Mouse (Mus musculus) hindbrain, embryonic 13.5 days (tissue): Measurements from ENCODE around the gene Ethe1. TPM values are rescaled to one million over a fixed set of nuclear protein-coding genes. Genes with fewer than 3 reads are reported as not detected.

ENCODE experiments used
- ATAC-seq: fragments of 200-750 bp; cut with Nextera tagmentation; 2 replicates; pipeline ENCODE4 v1.8.0; 2017; ENCODE audit warnings: moderate TSS enrichment; ENCODE audit not compliant: low FRiP score
- H3K27ac ChIP-seq: fragments of 300-500 bp; sonication (generic); 2 replicates; pipeline ENCODE4 v1.5.1; 2015; ENCODE audit warnings: inconsistent platforms, mild to moderate bottlenecking, moderate library complexity
- H3K27me3 ChIP-seq: fragments of 300-500 bp; sonication (generic); 2 replicates; pipeline ENCODE4 v1.6.1; 2015; ENCODE audit warnings: mild to moderate bottlenecking, inconsistent platforms
- H3K36me3 ChIP-seq: fragments of 300-500 bp; sonication (generic); 2 replicates; pipeline ENCODE4 v1.6.1; 2015; ENCODE audit warnings: mild to moderate bottlenecking, inconsistent platforms
- H3K4me1 ChIP-seq: fragments of 300-500 bp; sonication (generic); replicated peaks from 2 replicates; pipeline ENCODE4 v1.6.1; 2015; ENCODE audit warnings: inconsistent platforms
- H3K4me2 ChIP-seq: fragments of 300-500 bp; sonication (generic); 2 replicates; pipeline ENCODE4 v1.6.1; 2015; ENCODE audit warnings: inconsistent platforms, mild to moderate bottlenecking, moderate library complexity
- H3K4me3 ChIP-seq: fragments of 300-500 bp; sonication (generic); 2 replicates; pipeline ENCODE4 v1.5.1; 2015; ENCODE audit warnings: mild to moderate bottlenecking, inconsistent platforms
- H3K9ac ChIP-seq: fragments of 300-500 bp; sonication (generic); 2 replicates; pipeline ENCODE4 v1.6.1; 2015; ENCODE audit warnings: mild to moderate bottlenecking, inconsistent platforms
- H3K9me3 ChIP-seq: fragments of 300-500 bp; sonication (generic); 2 replicates; pipeline ENCODE4 v1.6.1; 2016; ENCODE audit warnings: inconsistent platforms
- WGBS: fragments of 180-500 bp; shearing (Covaris S2); methylation state at CpG from one replicate; pipeline ENCODE4 v1.1.7; 2015; 5-methylcytosine and 5-hydroxymethylcytosine counted together
- polyA plus RNA-seq: library from polyadenylated mRNA; unstranded; fragments of >200 nt; fragmentation: Nextera tagmentation; extraction: Ambion mirVana; gene quantifications from 2 replicates; pipeline ENCODE4 v1.2.1, GENCODE M21; 2015

The Ethe1 gene
- polyA plus RNA-seq, 1 experiment from 2014 or later: 18.7 TPM

DNA sequence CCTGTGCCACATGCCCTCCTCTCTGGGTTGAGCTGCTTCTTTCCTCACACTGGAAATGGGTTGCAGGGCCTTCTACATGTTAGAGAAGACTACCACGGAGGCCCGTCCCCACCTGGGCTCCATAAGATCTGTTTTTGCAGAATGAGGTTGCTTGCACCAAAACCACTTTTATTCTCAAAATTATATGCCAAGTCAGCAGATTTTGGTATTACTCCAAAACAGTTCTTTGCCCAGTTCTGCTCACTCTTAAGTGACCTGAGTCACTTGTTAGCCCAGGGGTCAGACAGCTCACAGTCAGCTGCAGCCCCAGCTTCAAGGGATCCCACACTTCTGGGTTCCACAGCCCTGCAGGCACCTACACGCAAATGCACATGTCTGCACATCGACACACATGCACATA lies 25.9 kb upstream of the Ethe1 start:
- no peak overlapping the region for H3K4me3 ChIP-seq
- H3K4me1 ChIP-seq: no peaks in the 10 kb centered on the region
- no peaks in the 10 kb centered on the region for H3K9me3 ChIP-seq
- ATAC-seq: no peak
- peaks cover 44% of the 10 kb centered on the region for H3K36me3 ChIP-seq
- H3K27me3 ChIP-seq: no peaks in the 10 kb centered on the region
- 94% methylated on average over 4 of the region's 4 CpGs for WGBS
- H3K4me2 ChIP-seq: no peak overlapping the region
- no peak overlapping the region for H3K9ac ChIP-seq
- H3K27ac ChIP-seq: no peak overlapping the region

DNA sequence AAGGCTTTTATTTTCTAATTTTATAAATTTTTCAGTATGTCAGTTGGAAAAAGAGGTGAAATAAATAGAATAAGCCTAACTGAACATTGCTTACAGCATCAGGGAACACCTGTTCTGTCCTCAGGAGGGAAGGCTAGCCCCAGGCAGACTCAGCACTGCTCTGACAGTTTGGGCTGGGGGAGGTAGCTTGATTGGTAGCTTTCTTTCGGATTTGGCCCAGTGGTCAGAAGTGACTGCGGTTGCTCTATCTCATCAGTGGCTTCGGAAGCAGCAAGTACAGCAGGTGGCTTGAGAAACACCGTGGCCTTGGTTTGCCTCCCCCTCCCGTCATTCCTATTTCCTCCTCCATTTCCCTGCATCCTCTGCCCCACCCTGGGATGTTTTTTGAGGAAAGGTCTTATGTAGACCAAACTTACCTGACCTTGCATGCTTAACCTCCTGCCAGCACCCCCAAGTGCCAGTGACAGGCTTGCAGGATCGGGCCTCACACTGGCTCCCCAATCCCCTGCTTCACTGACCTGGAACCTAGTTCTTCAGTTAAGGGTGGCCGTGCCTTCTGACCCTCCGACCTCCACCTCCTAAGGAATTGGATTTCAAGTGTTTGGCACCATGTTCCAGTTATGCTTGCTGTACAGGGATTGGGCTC lies 24.0 kb upstream of the Ethe1 start:
- no peak for ATAC-seq
- no peaks in the 10 kb centered on the region for H3K9me3 ChIP-seq
- H3K27me3 ChIP-seq: no peaks in the 10 kb centered on the region
- H3K4me2 ChIP-seq: no peak overlapping the region
- H3K36me3 ChIP-seq: peaks cover 59% of the 10 kb centered on the region
- H3K4me1 ChIP-seq: no peaks in the 10 kb centered on the region
- no peak overlapping the region for H3K27ac ChIP-seq
- no peak overlapping the region for H3K4me3 ChIP-seq
- 87% methylated on average over 8 of the region's 8 CpGs for WGBS
- H3K9ac ChIP-seq: no peak overlapping the region

DNA sequence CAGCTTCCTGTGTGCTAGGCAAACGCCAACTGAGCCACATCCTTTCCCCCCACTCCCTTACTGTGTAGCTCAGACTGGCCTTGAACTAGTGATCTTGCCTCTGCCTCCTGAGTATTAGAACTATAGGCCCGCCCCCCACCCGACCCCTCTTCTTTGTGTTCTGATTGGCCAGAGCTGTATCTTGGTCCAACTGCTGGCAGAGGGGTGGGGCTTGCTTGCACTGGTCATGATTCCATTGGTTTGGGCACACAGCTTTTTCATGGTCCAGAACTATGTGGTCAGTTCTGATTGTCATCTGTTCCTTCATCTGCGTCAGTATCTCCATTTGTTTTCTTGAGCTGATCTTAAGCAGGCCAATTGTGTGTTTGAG lies 23.5 kb upstream of the Ethe1 start:
- H3K27me3 ChIP-seq: no peaks in the 10 kb centered on the region
- H3K4me3 ChIP-seq: no peak overlapping the region
- H3K9ac ChIP-seq: no peak overlapping the region
- H3K36me3 ChIP-seq: peaks cover 64% of the 10 kb centered on the region
- 90% methylated on average over 4 of the region's 4 CpGs for WGBS
- no peak for ATAC-seq
- H3K4me1 ChIP-seq: no peaks in the 10 kb centered on the region
- H3K9me3 ChIP-seq: no peaks in the 10 kb centered on the region
- H3K4me2 ChIP-seq: no peak overlapping the region
- no peak overlapping the region for H3K27ac ChIP-seq

DNA sequence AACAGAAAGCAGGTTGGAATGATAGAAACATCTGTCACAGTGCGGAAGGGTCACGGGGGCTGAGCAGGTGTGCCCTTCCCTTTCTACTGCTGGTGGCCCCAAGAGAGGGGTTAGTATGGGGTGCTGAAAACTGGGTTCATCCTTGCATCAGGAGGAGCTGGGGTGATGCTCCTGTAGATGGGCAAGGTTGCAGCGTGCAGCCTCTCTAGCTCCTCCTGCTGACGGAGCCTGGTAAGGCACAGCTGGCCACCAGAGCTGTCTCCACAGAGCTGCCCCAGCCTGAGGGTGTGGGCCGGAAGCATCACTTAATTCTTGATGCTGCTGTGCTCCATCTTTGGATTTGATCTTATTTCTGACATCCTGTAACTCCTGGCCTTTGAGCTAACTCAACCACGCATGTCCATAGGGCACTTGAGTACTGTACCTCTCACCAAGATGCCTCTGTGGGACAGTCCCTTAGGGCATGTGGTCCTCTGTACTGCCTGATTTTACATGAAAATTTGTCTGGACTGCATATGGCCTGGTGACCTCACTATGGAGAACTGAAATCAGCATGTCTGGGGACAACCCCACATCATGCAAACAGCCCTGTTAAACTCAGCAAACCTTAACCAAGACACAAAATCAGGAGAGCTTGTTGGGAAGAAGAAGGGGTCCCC lies 22.6 kb upstream of the Ethe1 start:
- peaks cover 62% of the 10 kb centered on the region for H3K36me3 ChIP-seq
- no peaks in the 10 kb centered on the region for H3K9me3 ChIP-seq
- H3K9ac ChIP-seq: no peak overlapping the region
- H3K27me3 ChIP-seq: no peaks in the 10 kb centered on the region
- 68% methylated on average over 6 of the region's 6 CpGs for WGBS
- no peak overlapping the region for H3K4me3 ChIP-seq
- no peak overlapping the region for H3K4me2 ChIP-seq
- no peaks in the 10 kb centered on the region for H3K4me1 ChIP-seq
- H3K27ac ChIP-seq: no peak overlapping the region
- peak; percentile 65; the same call in 1 of the 2 replicates for ATAC-seq

DNA sequence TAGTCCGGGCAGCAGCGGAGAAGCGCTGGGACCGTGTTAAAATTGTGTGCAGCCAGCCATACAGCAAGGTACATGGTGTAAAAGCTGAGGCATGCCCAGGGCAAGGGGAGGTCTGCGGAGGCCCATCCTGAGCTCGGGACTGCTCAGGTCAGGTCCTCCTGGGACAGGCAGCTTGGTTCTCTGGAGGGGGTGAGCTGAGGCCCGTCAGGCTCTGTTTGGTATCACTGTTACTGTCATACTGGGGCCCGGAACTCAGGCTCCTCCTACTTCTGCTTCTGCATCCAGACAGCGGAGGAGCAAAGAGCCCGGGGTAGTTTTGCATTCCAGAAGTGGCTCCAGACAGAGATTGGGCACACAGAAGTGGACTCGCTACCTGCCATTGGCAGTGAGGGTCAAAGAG lies 21.7 kb upstream of the Ethe1 start:
- no peak overlapping the region for H3K27ac ChIP-seq

DNA sequence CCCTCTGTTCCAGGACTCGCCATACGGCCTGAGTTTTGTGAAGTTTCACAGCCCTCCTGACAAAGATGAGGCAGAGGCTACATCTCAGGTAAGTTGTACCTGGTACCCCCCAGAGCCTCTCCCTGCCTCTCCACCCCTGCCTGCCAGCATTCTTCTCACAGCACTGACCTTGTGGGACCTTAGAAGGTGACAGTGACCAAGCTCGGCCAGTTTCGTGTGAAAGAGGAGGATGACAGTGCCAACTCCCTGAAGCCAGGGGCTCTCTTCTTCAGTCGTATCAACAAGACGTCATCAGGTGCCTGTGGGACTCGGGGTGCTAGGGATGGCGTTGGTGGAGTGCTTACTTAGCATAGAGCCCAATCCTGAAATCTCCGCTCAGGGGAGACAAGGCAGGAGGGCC lies 21.1 kb upstream of the Ethe1 start:
- Histone ChIP-seq H3K9ac (no peak overlapping the region), H3K27ac (no peak overlapping the region), H3K9me3 (no peaks in the 10 kb centered on the region), H3K27me3 (no peaks in the 10 kb centered on the region), H3K4me2 (no peak overlapping the region), H3K4me1 (no peaks in the 10 kb centered on the region), H3K36me3 (peaks cover 64% of the 10 kb centered on the region), H3K4me3 (no peak overlapping the region)
- 90% methylated on average over 9 of the region's 9 CpGs for WGBS
- no peak for ATAC-seq

More for the DNA sequence above, 21.7 kb upstream of the Ethe1 start:
- WGBS: 97% methylated on average over 11 of the region's 11 CpGs
- no peak for ATAC-seq
- Histone ChIP-seq H3K9ac (no peak overlapping the region), H3K36me3 (peaks cover 64% of the 10 kb centered on the region), H3K27me3 (no peaks in the 10 kb centered on the region), H3K4me2 (no peak overlapping the region), H3K4me1 (no peaks in the 10 kb centered on the region), H3K9me3 (no peaks in the 10 kb centered on the region), H3K4me3 (no peak overlapping the region)

DNA sequence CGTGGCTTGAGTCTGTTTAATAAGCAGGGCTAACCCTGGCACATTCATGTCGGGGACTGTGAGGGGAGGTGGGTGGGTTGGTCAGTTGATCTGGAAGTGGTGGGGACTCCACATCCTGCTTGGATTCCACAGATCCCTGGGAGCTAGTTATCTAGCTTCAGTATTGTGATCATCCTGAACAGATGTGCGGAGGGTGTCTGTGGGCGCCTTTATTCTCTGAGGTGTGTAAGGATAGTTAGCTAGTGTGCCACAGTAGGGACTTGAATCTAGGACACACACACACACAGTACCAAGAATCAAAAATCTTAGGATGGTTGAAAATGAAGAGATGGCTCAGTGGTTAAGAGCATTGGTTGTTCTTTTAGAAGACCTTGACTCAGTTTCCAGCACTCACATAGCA lies 18.8 kb upstream of the Ethe1 start:
- Histone ChIP-seq H3K36me3 (peaks cover 62% of the 10 kb centered on the region), H3K9ac (no peak overlapping the region), H3K9me3 (no peaks in the 10 kb centered on the region), H3K4me1 (no peaks in the 10 kb centered on the region), H3K4me2 (no peak overlapping the region), H3K4me3 (no peak overlapping the region), H3K27me3 (no peaks in the 10 kb centered on the region), H3K27ac (no peak overlapping the region)
- no peak for ATAC-seq
- WGBS: 89% methylated on average over 4 of the region's 4 CpGs

DNA sequence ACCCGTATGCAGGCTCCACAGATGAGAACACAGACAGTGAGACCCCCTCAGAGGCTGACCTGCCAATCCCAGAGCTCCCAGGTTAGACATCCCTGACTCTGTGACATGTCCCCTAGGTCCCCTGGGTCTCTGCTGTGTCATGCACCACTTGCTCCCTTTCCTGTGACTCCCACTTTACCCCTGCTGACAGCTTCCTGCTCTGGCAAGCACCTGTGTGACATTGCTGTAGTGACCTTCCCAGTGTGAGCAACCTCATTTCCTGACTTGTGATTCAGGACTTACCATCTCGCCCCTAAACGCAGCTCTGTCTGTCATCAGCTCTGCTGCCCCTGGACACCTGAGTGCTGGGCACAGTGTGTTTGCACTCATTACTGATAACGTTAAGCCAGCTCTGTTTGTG lies 16.3 kb upstream of the Ethe1 start:
- 87% methylated on average over 4 of the region's 4 CpGs for WGBS
- H3K36me3 ChIP-seq: peaks cover 52% of the 10 kb centered on the region

DNA sequence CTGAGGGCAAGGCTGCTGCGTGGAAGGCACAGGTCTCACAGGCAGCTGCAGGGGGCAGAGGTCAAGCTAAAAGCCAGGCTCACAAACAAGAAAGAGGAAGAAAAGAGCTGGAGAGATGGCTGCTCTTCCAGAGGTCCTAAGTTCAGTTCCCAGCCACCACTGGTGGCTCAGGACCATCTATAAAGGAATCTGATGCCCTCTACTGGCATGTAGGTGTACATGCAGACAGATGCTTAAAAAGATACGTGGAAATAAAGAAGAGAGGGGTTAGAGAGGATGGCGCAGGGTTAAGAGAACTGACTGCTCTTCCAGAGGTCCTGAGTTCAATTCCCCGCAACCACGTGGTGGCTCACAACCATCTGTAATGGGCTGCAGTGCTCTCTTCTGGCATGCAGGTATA lies 14.9 kb upstream of the Ethe1 start:
- no peaks in the 10 kb centered on the region for H3K4me1 ChIP-seq
- no peak overlapping the region for H3K27ac ChIP-seq
- H3K36me3 ChIP-seq: peaks cover 38% of the 10 kb centered on the region
- no peak overlapping the region for H3K4me2 ChIP-seq
- no peak for ATAC-seq
- H3K4me3 ChIP-seq: no peak overlapping the region
- H3K27me3 ChIP-seq: no peaks in the 10 kb centered on the region
- H3K9ac ChIP-seq: no peak overlapping the region
- no peaks in the 10 kb centered on the region for H3K9me3 ChIP-seq
- 57% methylated on average over 5 of the region's 5 CpGs for WGBS

More for the DNA sequence above, 16.3 kb upstream of the Ethe1 start:
- ATAC-seq: no peak
- no peak overlapping the region for H3K4me3 ChIP-seq
- H3K27ac ChIP-seq: no peak overlapping the region
- no peaks in the 10 kb centered on the region for H3K4me1 ChIP-seq
- H3K9ac ChIP-seq: peak overlapping the region; percentile 43; the same call in 1 of the 2 replicates
- no peaks in the 10 kb centered on the region for H3K27me3 ChIP-seq
- H3K9me3 ChIP-seq: no peaks in the 10 kb centered on the region
- H3K4me2 ChIP-seq: no peak overlapping the region

DNA sequence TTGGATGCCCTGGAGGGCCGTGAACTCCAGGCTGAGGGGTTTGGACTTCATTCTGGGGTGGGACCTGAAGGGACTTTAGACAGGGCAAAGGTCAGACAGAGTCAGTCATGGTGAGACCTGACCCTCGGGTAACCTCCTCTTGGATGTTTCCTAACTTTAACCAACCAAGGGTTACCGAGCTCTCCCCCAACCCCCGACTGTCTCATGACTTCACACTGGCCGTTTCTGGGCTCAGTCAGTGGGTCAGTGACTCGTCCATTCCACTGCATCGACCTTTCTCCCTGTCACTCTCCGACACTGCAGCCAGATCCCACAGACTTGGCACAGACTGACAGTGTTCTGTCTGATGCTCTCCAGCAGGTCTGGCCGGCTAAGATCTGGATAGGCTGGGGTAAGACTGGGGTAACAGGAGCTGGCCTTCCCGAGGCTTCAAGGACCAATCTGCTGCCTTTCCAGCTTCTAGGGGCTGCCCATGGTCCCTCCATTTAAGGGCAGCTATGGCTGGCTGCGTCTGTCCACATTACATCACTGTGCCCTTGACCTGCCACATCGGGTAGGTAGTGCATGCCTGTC lies 13.0 kb upstream of the Ethe1 start:
- no peak overlapping the region for H3K4me2 ChIP-seq
- no peaks in the 10 kb centered on the region for H3K27me3 ChIP-seq
- H3K27ac ChIP-seq: no peak overlapping the region
- no peak overlapping the region for H3K4me3 ChIP-seq
- H3K36me3 ChIP-seq: peaks cover 24% of the 10 kb centered on the region
- 0 out of 2 replicates have a peak overlapping the region, but pooled peaks have one; percentile 10 for H3K9ac ChIP-seq
- ATAC-seq: no peak
- WGBS: 63% methylated on average over 12 of the region's 12 CpGs
- H3K9me3 ChIP-seq: no peaks in the 10 kb centered on the region
- H3K4me1 ChIP-seq: no peaks in the 10 kb centered on the region

DNA sequence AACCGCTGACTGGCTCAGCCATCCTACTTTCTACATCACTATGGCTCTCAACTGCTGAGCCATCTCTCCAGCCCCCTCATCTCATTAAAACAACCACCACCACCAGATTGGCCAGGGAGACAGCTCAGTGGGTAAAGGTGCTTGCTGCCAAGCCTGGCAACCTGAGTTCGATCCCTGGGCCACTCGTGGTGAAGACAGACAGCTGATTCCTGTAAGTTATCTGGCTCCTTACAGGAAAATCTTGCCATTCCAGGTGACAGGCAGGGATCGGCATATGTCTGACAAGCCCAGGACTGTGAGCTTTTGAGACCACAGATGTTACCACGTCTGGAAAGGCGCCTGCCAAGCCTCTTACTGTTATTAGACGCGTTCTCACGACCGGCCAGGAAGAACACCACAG lies 9.5 kb upstream of the Ethe1 start:
- Histone ChIP-seq H3K4me3 (no peak overlapping the region), H3K36me3 (no peaks in the 10 kb centered on the region; the same call in 1 of the 2 replicates), H3K27me3 (no peaks in the 10 kb centered on the region), H3K9me3 (no peaks in the 10 kb centered on the region), H3K9ac (no peak overlapping the region), H3K4me1 (no peaks in the 10 kb centered on the region), H3K4me2 (no peak overlapping the region), H3K27ac (no peak overlapping the region)
- 94% methylated on average over 10 of the region's 10 CpGs for WGBS
- no peak for ATAC-seq

DNA sequence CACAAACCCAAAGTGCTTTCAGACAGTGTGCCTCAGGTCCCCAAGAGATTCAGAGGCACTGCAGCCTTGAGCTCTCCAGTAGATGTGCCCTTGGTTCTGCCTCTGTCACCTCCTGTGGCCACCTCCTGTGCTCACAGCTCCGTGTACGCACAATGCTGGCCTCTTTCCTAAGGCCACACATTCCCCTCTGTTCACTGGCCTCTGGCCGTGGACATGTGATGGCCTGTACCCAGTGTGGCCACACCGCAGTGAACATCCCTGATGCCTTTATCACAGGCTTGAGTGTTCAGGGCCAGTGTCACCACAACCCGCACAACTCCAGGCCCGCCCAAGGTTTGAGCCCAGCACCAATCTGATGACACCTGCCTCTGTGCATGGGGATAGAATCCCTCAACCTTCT lies 2.5 kb upstream of the Ethe1 start:
- ATAC-seq: no peak
- Histone ChIP-seq H3K9ac (no peak overlapping the region), H3K27me3 (peaks cover 31% of the 10 kb centered on the region), H3K4me3 (no peak overlapping the region), H3K27ac (no peak overlapping the region), H3K4me2 (no peak overlapping the region), H3K36me3 (no peaks in the 10 kb centered on the region), H3K9me3 (no peaks in the 10 kb centered on the region), H3K4me1 (peaks cover 16% of the 10 kb centered on the region)
- WGBS: 88% methylated on average over 6 of the region's 6 CpGs

DNA sequence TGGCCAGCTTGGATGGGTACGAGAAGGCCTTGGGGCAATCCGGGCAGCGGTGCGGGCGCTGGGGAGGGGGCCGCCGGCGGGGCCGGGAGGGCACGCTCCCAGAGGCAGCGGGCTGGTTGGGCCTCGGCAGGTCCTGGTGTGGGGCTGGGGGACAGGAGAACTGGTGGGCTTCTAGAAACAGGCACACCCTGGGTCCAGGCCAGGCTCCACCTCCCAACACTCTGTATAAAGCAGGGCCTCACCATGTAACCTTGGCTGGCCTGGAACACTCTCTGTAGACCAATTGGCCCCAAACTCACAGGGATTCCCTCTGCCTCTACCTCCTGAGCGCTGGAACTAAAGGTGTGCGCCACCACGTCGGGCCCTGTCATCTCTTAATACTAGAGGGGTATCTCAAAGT lies 1.3 kb upstream of the Ethe1 start:
- Histone ChIP-seq H3K9ac (no peak overlapping the region), H3K9me3 (no peaks in the 10 kb centered on the region), H3K4me1 (peaks cover 16% of the 10 kb centered on the region), H3K36me3 (no peaks in the 10 kb centered on the region), H3K4me3 (peak overlapping the region; percentile 5; the same call in 1 of the 2 replicates), H3K27me3 (peaks cover 31% of the 10 kb centered on the region), H3K4me2 (no peak overlapping the region), H3K27ac (no peak overlapping the region)
- 45% methylated on average over 15 of the region's 16 CpGs for WGBS
- ATAC-seq: no peak
